Mouse (Mus musculus) limb, embryonic 11.5 days (tissue): ENCODE data around the gene Ankrd33b. TPM values are rescaled to one million over a fixed set of nuclear protein-coding genes. Genes with fewer than 3 reads are reported as not detected.
A peak's percentile ranks its signal among the peaks of the same experiment; 100 is the strongest.

ENCODE experiments used
- ATAC-seq: fragments of 200-750 bp; cut with Nextera tagmentation; 2 replicates; pipeline ENCODE4 v1.8.0; 2017; ENCODE audit warnings: low read depth; ENCODE audit not compliant: insufficient number of reproducible peaks, low FRiP score, low TSS enrichment
- DNase-seq: peaks from one replicate; pipeline ENCODE4 v3.0.0-alpha.2; 2015; ENCODE audit warnings: low spot score
- H3K27ac ChIP-seq: fragments of 300-500 bp; sonication (generic); replicated peaks from 2 replicates; pipeline ENCODE4 v1.5.1; 2014; ENCODE audit warnings: low read depth, mild to moderate bottlenecking, low read length
- H3K27me3 ChIP-seq: fragments of 300-500 bp; sonication (generic); 2 replicates; pipeline ENCODE4 v1.6.1; 2014; ENCODE audit warnings: mild to moderate bottlenecking, low read length, mixed read lengths; ENCODE audit not compliant: control insufficient read depth, insufficient read depth
- H3K36me3 ChIP-seq: fragments of 300-500 bp; sonication (generic); 2 replicates; pipeline ENCODE4 v1.6.1; 2014; ENCODE audit warnings: mild to moderate bottlenecking, low read length, moderate library complexity, mixed read lengths; ENCODE audit not compliant: control insufficient read depth, insufficient read depth
- H3K4me1 ChIP-seq: fragments of 300-500 bp; sonication (generic); 2 replicates; pipeline ENCODE4 v1.6.1; 2014; ENCODE audit warnings: low read length, mixed read lengths; ENCODE audit not compliant: control insufficient read depth, insufficient read depth
- H3K4me2 ChIP-seq: fragments of 300-500 bp; sonication (generic); 2 replicates; pipeline ENCODE4 v1.6.1; 2014; ENCODE audit warnings: low read depth, mild to moderate bottlenecking, moderate library complexity; ENCODE audit not compliant: severe bottlenecking
- H3K4me3 ChIP-seq: fragments of 300-500 bp; sonication (generic); 2 replicates; pipeline ENCODE4 v1.5.1; 2014; ENCODE audit warnings: low read depth, low read length
- H3K9ac ChIP-seq: fragments of 300-500 bp; sonication (generic); 2 replicates; pipeline ENCODE4 v1.6.1; 2014; ENCODE audit warnings: mild to moderate bottlenecking, low read length
- H3K9me3 ChIP-seq: fragments of 300-500 bp; sonication (generic); 2 replicates; pipeline ENCODE4 v1.6.1; 2016; ENCODE audit warnings: low read length; ENCODE audit not compliant: control insufficient read depth
- WGBS: fragments of 180-500 bp; shearing (Covaris S2); extraction: QIAGEN DNeasy Blood & Tissue Kit; methylation state at CpG from one replicate; pipeline ENCODE4 v1.1.7; 2014; 5-methylcytosine and 5-hydroxymethylcytosine counted together
- polyA plus RNA-seq: library from polyadenylated mRNA; unstranded; fragments of >200 nt; fragmentation: Nextera tagmentation; extraction: Ambion mirVana; gene quantifications from 2 replicates; pipeline ENCODE4 v1.2.1, GENCODE M21; 2014

Gene Ankrd33b
- polyA plus RNA-seq, 1 experiment from 2014 or later: 0.36 TPM

- Histone ChIP-seq H3K9me3 (no peaks in the 10 kb centered on the region), H3K4me2 (no peak overlapping the region), H3K4me3 (no peak overlapping the region), H3K9ac (no peak overlapping the region), H3K4me1 (peaks cover 8% of the 10 kb centered on the region), H3K27me3 (no peaks in the 10 kb centered on the region), H3K36me3 (no peaks in the 10 kb centered on the region), H3K27ac (no peak overlapping the region)
- no peak for DNase-seq
- no peak for ATAC-seq
- WGBS: 82% methylated on average over 13 of the region's 13 CpGs
Observed at GRCm38 (mm10) chr15:31281830-31282229, 85.7 kb downstream of the Ankrd33b start.

DNA sequence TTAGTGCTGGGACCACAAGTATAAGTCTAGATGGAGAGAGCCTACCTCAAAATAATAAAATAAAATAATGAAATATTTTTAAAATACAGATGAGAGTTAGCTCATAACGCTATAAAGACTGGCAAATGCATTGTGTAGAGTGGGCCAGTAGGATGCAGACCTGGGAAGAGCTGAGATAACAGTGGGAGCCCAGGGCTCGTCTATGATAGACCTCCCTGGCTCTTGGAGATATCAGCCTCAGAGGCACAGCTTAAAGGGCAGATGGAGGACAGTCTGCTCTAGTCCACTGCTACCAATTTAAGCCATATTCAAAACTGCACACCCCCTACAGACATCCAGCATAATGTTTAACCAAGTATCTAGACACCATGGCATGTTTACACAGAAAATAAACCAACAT, 86.8 kb downstream of the Ankrd33b start:
- no peak for DNase-seq
- Histone ChIP-seq H3K36me3 (no peaks in the 10 kb centered on the region), H3K4me1 (peaks cover 8% of the 10 kb centered on the region), H3K9ac (no peak overlapping the region), H3K27me3 (no peaks in the 10 kb centered on the region), H3K4me3 (no peak overlapping the region), H3K27ac (no peak overlapping the region), H3K4me2 (no peak overlapping the region), H3K9me3 (no peaks in the 10 kb centered on the region)
- ATAC-seq: no peak
- 81% methylated on average over 2 of the region's 2 CpGs for WGBS

DNA sequence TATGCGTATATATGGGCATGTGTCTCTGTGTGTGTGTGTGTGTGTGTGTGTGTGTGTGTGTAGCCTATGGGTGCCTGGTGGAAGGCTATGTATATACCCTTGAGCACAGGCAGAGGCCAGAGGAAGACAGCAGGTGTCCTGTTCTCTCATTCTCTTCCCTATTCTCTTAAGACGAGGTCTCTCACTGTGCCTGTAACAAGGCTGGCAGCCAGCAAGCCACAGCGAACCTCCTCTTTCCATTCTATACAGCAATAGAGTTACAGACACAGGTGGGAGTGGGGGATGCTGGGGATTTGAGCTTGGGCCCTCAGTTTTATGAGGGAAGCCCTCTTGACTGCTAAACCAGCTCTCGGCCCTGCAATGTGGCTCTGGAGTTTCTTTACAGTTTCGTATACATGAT, 87.5 kb downstream of the Ankrd33b start:
- Histone ChIP-seq H3K27me3 (no peaks in the 10 kb centered on the region), H3K4me2 (no peak overlapping the region), H3K36me3 (no peaks in the 10 kb centered on the region), H3K27ac (no peak overlapping the region), H3K4me3 (no peak overlapping the region), H3K9ac (no peak overlapping the region), H3K4me1 (peaks cover 8% of the 10 kb centered on the region), H3K9me3 (no peaks in the 10 kb centered on the region)
- WGBS: 85% methylated on average over 5 of the region's 5 CpGs
- ATAC-seq (no peak), DNase-seq (no peak)

DNA sequence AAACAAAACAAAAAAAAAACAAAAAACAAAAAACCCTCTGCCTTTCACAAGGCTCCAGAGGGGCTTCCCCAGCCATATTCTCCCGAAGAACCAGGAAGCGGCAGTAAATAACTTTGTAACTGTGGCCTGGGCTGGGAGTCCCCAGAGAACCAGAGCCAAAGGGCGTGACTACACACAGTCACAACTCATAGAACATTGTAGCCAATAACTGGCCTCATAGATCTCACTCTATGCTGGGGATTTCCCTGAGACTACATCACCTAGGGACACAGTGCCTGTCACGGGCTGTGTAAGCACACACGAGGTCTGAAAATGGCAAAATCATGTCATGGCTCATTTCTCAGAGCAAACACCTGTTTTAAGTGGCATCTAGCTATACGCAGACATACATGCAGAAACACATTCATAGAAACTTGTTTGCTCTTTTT, 87.9 kb downstream of the Ankrd33b start:
- WGBS: 59% methylated on average over 6 of the region's 6 CpGs
- Histone ChIP-seq H3K9ac (no peak overlapping the region), H3K36me3 (no peaks in the 10 kb centered on the region), H3K4me3 (no peak overlapping the region), H3K27ac (no peak overlapping the region), H3K4me2 (no peak overlapping the region), H3K27me3 (no peaks in the 10 kb centered on the region), H3K4me1 (peaks cover 8% of the 10 kb centered on the region), H3K9me3 (no peaks in the 10 kb centered on the region)
- DNase-seq (no peak), ATAC-seq (peak; percentile 57)

GRCm38 (mm10) chr15:31279120-31279519, 88.4 kb downstream of the Ankrd33b start:
- H3K27ac ChIP-seq: no peak overlapping the region

GRCm38 (mm10) chr15:31278090-31278489, 89.4 kb downstream of the Ankrd33b start:
- Histone ChIP-seq H3K27ac (no peak overlapping the region), H3K4me3 (no peak overlapping the region), H3K27me3 (no peaks in the 10 kb centered on the region), H3K9me3 (no peaks in the 10 kb centered on the region), H3K4me1 (peaks cover 8% of the 10 kb centered on the region), H3K9ac (no peak overlapping the region), H3K36me3 (peaks cover 2% of the 10 kb centered on the region; the same call in 1 of the 2 replicates), H3K4me2 (no peak overlapping the region)
- DNase-seq (no peak), ATAC-seq (no peak)
- WGBS: 86% methylated on average over 4 of the region's 4 CpGs

More at GRCm38 (mm10) chr15:31279120-31279519, 88.4 kb downstream of the Ankrd33b start:
- Histone ChIP-seq H3K4me1 (peaks cover 8% of the 10 kb centered on the region), H3K4me2 (no peak overlapping the region), H3K9me3 (no peaks in the 10 kb centered on the region), H3K36me3 (no peaks in the 10 kb centered on the region), H3K4me3 (no peak overlapping the region), H3K9ac (no peak overlapping the region), H3K27me3 (no peaks in the 10 kb centered on the region)
- WGBS: 60% methylated on average over 2 of the region's 2 CpGs
- ATAC-seq (0 out of 2 replicates have a peak, but pooled peaks have one; percentile 38), DNase-seq (no peak)

DNA sequence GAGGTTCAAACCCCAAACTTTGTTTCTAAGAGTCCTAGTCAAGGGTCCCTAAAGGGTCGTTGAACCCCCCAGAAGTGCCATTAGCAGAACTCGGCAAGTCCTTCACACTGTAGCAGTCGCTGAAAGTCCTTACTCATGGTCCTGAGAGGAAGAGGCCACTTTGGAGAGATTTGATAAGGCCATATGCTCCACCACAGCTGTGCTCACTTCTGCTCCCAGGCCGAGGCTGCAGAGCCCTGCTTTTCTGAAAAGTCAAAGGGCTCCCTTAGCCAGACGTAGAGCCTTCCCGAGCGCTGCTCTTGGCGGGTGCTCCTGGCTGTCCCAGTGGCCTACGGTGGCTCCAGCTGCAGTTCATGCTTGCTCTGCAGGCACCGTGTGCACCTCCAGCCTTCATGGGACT, 94.0 kb downstream of the Ankrd33b start:
- 76% methylated on average over 10 of the region's 10 CpGs for WGBS
- Histone ChIP-seq H3K4me1 (no peaks in the 10 kb centered on the region), H3K27me3 (no peaks in the 10 kb centered on the region), H3K4me2 (no peak overlapping the region), H3K9ac (no peak overlapping the region), H3K9me3 (no peaks in the 10 kb centered on the region), H3K27ac (no peak overlapping the region), H3K4me3 (no peak overlapping the region), H3K36me3 (peaks cover 2% of the 10 kb centered on the region; the same call in 1 of the 2 replicates)
- DNase-seq: no peak
- ATAC-seq: no peak

DNA sequence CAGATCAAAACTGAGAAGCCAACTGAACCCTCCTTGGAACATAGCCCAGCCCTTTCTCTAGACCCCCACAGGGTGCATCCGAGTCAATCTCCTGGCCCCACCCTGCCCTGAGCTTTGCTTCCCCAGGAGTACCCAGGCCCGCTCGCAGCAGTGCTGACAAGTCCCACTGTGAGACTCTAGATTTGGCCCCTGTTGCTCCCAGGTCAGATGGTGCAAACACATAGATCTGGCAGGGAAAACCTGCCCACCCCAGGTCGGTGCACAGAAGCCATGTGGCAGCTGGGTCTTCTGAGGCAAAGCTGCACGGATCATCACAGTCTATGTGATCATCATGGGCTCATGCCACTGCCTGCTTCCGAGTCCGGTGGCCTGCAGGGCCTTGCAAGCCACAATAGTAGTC, 94.8 kb downstream of the Ankrd33b start:
- ATAC-seq (no peak), DNase-seq (no peak)
- Histone ChIP-seq H3K27ac (no peak overlapping the region), H3K4me3 (no peak overlapping the region), H3K27me3 (no peaks in the 10 kb centered on the region), H3K9ac (no peak overlapping the region), H3K4me1 (no peaks in the 10 kb centered on the region), H3K36me3 (peaks cover 2% of the 10 kb centered on the region; the same call in 1 of the 2 replicates), H3K4me2 (no peak overlapping the region), H3K9me3 (no peaks in the 10 kb centered on the region)
- WGBS: 87% methylated on average over 7 of the region's 7 CpGs

GRCm38 (mm10) chr15:31269558-31269957, 98.0 kb downstream of the Ankrd33b start:
- H3K9me3 ChIP-seq: no peaks in the 10 kb centered on the region
- no peak overlapping the region for H3K4me2 ChIP-seq
- H3K4me3 ChIP-seq: no peak overlapping the region
- DNase-seq: no peak
- ATAC-seq: no peak
- no peak overlapping the region for H3K27ac ChIP-seq
- H3K27me3 ChIP-seq: no peaks in the 10 kb centered on the region
- peaks cover 2% of the 10 kb centered on the region; the same call in 1 of the 2 replicates for H3K36me3 ChIP-seq
- WGBS: 79% methylated on average over 4 of the region's 4 CpGs
- no peak overlapping the region for H3K9ac ChIP-seq
- H3K4me1 ChIP-seq: 0 out of 2 replicates have a peak, but pooled peaks cover 2% of the 10 kb centered on the region
